Mouse (Mus musculus): ENCODE measurements around the gene Rin3. TPM values are rescaled to one million over a fixed set of nuclear protein-coding genes. Genes with fewer than 3 reads are reported as not detected.

Gene Rin3
- polyA plus RNA-seq, 1 experiment from 2014 or later, result 1.6 TPM

DNA sequence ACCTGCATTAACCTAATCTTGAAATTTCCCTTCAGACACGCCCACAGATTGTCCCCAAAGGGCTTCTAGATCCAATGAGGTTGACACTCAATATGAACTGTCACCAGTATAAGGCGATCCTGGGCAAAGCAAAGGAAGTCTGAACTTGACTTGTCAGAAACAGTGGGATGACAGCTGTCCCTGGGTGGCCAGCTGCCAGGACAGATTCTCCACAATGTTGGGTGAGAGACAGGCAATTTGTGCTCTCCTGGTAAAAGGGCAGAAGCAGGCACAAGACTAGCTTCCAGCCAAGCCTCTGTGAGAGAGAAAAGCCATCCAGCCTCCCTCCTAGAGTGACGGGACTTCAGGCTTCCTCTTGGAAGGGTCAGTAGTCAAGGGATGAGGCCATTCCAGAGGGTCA is 89.5 kb downstream of the Rin3 start:
- Histone ChIP-seq H3K36me3 (ENCODE audit: control insufficient read depth, insufficient read depth, low read length) (no peaks in the 10 kb centered on the region), H3K4me3 (ENCODE audit: low read depth, low read length) (no peak overlapping the region), H3K27me3 (ENCODE audit: control insufficient read depth, insufficient read depth, low read depth, low read length) (no peaks in the 10 kb centered on the region), H3K4me2 (ENCODE audit: low read length) (no peak overlapping the region), H3K4me1 (ENCODE audit: control insufficient read depth, insufficient read depth, low read length) (no peaks in the 10 kb centered on the region), H3K9ac (ENCODE audit: low read depth, low read length) (no peak overlapping the region), H3K9me3 (replicated peaks; ENCODE audit: control insufficient read depth, low read length, poor library complexity, severe bottlenecking) (no peaks in the 10 kb centered on the region), H3K27ac (ENCODE audit: low read length) (no peak overlapping the region)
- WGBS, result 78% methylated on average over 3 of the region's 3 CpGs
- no peak for ATAC-seq

DNA sequence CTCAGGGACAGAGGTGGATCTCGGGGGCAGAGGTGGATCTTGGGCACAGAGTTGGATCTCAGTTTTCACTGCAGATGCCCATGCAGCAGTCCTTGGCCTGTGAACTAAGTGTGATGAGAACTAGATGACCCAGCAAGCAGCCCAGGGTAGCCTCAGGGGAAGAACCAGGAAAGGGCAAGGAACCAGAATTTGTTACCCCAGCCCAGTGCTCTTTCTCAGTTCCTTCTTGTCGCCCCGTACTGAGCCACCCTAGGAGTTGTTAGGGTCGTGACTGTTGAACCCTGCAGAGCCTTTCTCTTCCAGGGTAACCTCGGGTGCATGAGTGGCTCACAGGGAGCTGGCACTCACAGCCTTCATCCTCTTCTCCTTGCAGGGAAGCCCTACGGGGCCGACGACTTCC is 99.3 kb downstream of the Rin3 start:
- no peaks in the 10 kb centered on the region for H3K36me3 ChIP-seq (ENCODE audit: control insufficient read depth, insufficient read depth, low read length)
- H3K4me2 ChIP-seq (ENCODE audit: low read length), result no peak overlapping the region
- no peak overlapping the region for H3K4me3 ChIP-seq (ENCODE audit: low read depth, low read length)
- H3K27ac ChIP-seq (ENCODE audit: low read length), result no peak overlapping the region
- ATAC-seq, result no peak
- WGBS, result 91% methylated on average over 8 of the region's 8 CpGs
- no peaks in the 10 kb centered on the region for H3K4me1 ChIP-seq (ENCODE audit: control insufficient read depth, insufficient read depth, low read length)
- H3K27me3 ChIP-seq (ENCODE audit: control insufficient read depth, insufficient read depth, low read depth, low read length), result no peaks in the 10 kb centered on the region
- H3K9me3 ChIP-seq (replicated peaks; ENCODE audit: control insufficient read depth, low read length, poor library complexity, severe bottlenecking), result no peaks in the 10 kb centered on the region
- H3K9ac ChIP-seq (ENCODE audit: low read depth, low read length), result no peak overlapping the region

DNA sequence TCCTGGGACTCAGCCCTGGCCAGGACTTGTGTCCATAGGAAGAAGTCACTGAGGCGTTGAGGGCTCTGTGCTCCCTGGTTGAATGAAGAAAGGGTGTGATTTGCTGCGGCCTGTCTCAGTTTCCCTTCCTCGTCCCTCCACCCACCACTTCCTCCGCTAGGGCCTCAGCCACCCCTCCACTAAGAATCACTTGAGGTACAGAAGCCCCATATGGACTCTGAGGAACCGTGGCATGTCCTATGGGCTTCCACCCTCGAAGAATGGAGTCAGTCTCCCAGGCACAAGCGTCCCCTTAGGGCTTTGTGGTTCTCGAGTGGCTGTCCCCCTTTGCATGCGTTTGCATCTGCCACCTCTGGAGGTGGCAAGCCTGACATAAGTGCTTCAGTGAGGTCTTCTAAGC is 100.4 kb downstream of the Rin3 start:
- Histone ChIP-seq H3K27ac (ENCODE audit: low read length) (no peak overlapping the region), H3K4me2 (ENCODE audit: low read length) (no peak overlapping the region), H3K9ac (ENCODE audit: low read depth, low read length) (no peak overlapping the region), H3K36me3 (ENCODE audit: control insufficient read depth, insufficient read depth, low read length) (no peaks in the 10 kb centered on the region), H3K9me3 (replicated peaks; ENCODE audit: control insufficient read depth, low read length, poor library complexity, severe bottlenecking) (no peaks in the 10 kb centered on the region), H3K27me3 (ENCODE audit: control insufficient read depth, insufficient read depth, low read depth, low read length) (no peaks in the 10 kb centered on the region), H3K4me3 (ENCODE audit: low read depth, low read length) (no peak overlapping the region), H3K4me1 (ENCODE audit: control insufficient read depth, insufficient read depth, low read length) (no peaks in the 10 kb centered on the region)
- ATAC-seq, result no peak
- 92% methylated on average over 9 of the region's 9 CpGs for WGBS

DNA sequence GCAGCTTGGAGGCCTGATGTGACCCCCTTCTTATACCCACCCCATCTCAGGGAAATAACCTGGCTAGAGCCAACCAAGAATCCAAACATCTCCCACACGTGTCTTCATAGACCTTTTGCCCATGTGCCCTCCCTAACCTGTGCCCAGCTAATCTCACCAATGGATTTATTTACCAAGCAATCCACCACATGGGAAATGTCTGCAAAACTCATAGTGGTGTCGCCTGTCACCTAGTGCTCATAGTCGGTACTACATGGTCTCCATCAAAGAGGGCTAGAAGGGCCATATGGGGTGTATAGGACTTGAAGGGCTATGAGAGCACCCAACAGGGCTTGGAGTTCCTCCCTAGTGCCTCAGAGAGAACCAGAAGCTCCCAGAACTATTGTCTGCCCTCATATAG is 102.0 kb downstream of the Rin3 start:
- peak; percentile 43; the same call in 1 of the 2 replicates for ATAC-seq
- H3K4me2 ChIP-seq (ENCODE audit: low read length), result no peak overlapping the region

DNA sequence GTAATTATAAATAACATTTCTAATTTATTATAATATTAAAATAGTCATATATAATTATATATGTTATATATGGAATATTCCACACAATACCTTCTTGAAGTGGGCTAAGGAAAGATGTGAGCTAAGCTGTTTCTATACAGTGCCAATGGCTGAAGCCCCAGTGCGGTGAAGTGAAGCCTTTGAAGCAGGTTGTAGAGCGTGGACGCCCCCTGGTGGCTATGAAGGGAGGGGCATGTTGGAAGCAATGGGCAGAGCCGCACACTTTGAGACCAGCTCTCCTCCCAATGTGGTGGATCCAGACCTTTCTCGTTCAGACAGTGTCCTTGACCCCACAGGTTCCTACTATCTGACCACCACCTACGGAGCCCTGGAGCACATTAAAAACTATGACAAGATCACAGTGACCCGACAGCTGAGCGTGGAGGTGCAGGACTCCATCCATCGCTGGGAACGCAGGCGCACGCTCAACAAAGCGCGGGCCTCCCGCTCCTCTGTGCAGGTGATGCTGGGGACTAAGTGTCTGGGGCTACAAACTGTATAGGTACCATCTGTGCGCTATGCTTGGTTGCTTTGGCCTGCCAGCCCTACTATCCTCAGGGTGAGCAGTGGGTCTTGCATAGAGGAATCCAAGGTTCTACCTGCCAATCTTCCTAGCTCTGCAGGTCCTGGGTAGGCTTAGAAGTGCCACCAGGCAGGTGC is 104.5 kb downstream of the Rin3 start:
- no peak overlapping the region for H3K4me3 ChIP-seq (ENCODE audit: low read depth, low read length)
- peak; percentile 81 for ATAC-seq
- no peak overlapping the region for H3K27ac ChIP-seq (ENCODE audit: low read length)
- no peak overlapping the region for H3K9ac ChIP-seq (ENCODE audit: low read depth, low read length)
- H3K4me2 ChIP-seq (ENCODE audit: low read length), result no peak overlapping the region
- no peaks in the 10 kb centered on the region for H3K4me1 ChIP-seq (ENCODE audit: control insufficient read depth, insufficient read depth, low read length)
- H3K36me3 ChIP-seq (ENCODE audit: control insufficient read depth, insufficient read depth, low read length), result no peaks in the 10 kb centered on the region
- no peaks in the 10 kb centered on the region for H3K9me3 ChIP-seq (replicated peaks; ENCODE audit: control insufficient read depth, low read length, poor library complexity, severe bottlenecking)
- no peaks in the 10 kb centered on the region; the same call in none of the 2 replicates for H3K27me3 ChIP-seq (ENCODE audit: control insufficient read depth, insufficient read depth, low read depth, low read length)
- WGBS, result 49% methylated on average over 16 of the region's 16 CpGs

More for the DNA sequence above, 102.0 kb downstream of the Rin3 start:
- WGBS, result 21% methylated on average over 3 of the region's 3 CpGs
- H3K36me3 ChIP-seq (ENCODE audit: control insufficient read depth, insufficient read depth, low read length), result no peaks in the 10 kb centered on the region
- no peaks in the 10 kb centered on the region; the same call in none of the 2 replicates for H3K27me3 ChIP-seq (ENCODE audit: control insufficient read depth, insufficient read depth, low read depth, low read length)
- no peaks in the 10 kb centered on the region for H3K4me1 ChIP-seq (ENCODE audit: control insufficient read depth, insufficient read depth, low read length)
- no peak overlapping the region for H3K4me3 ChIP-seq (ENCODE audit: low read depth, low read length)
- H3K27ac ChIP-seq (ENCODE audit: low read length), result no peak overlapping the region
- no peak overlapping the region for H3K9ac ChIP-seq (ENCODE audit: low read depth, low read length)
- H3K9me3 ChIP-seq (replicated peaks; ENCODE audit: control insufficient read depth, low read length, poor library complexity, severe bottlenecking), result no peaks in the 10 kb centered on the region

DNA sequence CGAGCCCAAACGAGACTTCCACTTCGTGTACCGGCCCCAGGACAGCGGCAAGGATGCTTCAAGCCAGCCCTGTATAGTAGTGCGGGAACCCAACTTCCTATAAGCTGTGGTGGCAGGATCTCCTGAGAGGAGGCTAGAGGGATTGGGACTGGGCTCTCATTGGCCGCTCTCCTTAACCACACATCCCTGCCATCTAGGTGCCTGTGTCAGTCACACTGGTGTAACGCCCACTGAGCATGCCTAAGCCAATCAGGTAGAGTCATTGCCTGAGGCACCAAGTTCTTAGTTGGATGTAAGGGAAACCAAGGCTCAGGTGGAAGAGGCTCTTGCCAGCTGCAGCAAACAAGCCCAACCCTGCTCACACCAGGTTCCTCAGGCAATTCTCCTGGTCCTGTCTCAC is 107.2 kb downstream of the Rin3 start:
- 22% methylated on average over 8 of the region's 8 CpGs for WGBS
- H3K27ac ChIP-seq (ENCODE audit: low read length), result no peak overlapping the region
- no peaks in the 10 kb centered on the region; the same call in none of the 2 replicates for H3K27me3 ChIP-seq (ENCODE audit: control insufficient read depth, insufficient read depth, low read depth, low read length)
- 0 out of 2 replicates have a peak overlapping the region, but pooled peaks have one; percentile 21 for H3K4me2 ChIP-seq (ENCODE audit: low read length)
- no peaks in the 10 kb centered on the region for H3K9me3 ChIP-seq (replicated peaks; ENCODE audit: control insufficient read depth, low read length, poor library complexity, severe bottlenecking)
- no peak for ATAC-seq
- peaks cover 7% of the 10 kb centered on the region for H3K36me3 ChIP-seq (ENCODE audit: control insufficient read depth, insufficient read depth, low read length)
- no peak overlapping the region for H3K4me3 ChIP-seq (ENCODE audit: low read depth, low read length)
- H3K4me1 ChIP-seq (ENCODE audit: control insufficient read depth, insufficient read depth, low read length), result no peaks in the 10 kb centered on the region
- H3K9ac ChIP-seq (ENCODE audit: low read depth, low read length), result no peak overlapping the region

DNA sequence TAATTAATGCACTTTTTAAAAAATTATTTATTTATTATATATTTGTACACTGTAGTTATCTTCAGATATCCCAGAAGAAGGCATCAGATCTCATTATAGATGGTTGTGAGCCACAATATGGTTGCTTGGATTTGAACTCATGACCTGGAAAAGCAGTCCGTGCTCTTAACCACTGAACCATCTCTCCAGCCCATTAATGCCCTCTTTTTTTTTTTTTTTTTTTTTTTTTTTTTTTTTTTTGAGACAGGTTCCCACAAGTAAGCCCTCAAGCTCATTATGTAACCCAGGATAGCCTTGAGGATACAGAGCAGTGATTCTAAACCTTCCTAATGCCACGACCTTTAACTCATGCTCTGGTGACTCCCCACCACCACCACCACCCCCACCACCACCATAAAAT is 108.3 kb downstream of the Rin3 start:
- H3K4me3 ChIP-seq (ENCODE audit: low read depth, low read length), result no peak overlapping the region
- no peak overlapping the region for H3K4me2 ChIP-seq (ENCODE audit: low read length)
- WGBS, result 83% methylated on average over 2 of the region's 2 CpGs
- H3K9ac ChIP-seq (ENCODE audit: low read depth, low read length), result no peak overlapping the region
- H3K9me3 ChIP-seq (replicated peaks; ENCODE audit: control insufficient read depth, low read length, poor library complexity, severe bottlenecking), result no peaks in the 10 kb centered on the region
- ATAC-seq, result no peak
- peaks cover 10% of the 10 kb centered on the region for H3K36me3 ChIP-seq (ENCODE audit: control insufficient read depth, insufficient read depth, low read length)
- no peaks in the 10 kb centered on the region; the same call in none of the 2 replicates for H3K27me3 ChIP-seq (ENCODE audit: control insufficient read depth, insufficient read depth, low read depth, low read length)
- H3K27ac ChIP-seq (ENCODE audit: low read length), result no peak overlapping the region
- H3K4me1 ChIP-seq (ENCODE audit: control insufficient read depth, insufficient read depth, low read length), result no peaks in the 10 kb centered on the region

DNA sequence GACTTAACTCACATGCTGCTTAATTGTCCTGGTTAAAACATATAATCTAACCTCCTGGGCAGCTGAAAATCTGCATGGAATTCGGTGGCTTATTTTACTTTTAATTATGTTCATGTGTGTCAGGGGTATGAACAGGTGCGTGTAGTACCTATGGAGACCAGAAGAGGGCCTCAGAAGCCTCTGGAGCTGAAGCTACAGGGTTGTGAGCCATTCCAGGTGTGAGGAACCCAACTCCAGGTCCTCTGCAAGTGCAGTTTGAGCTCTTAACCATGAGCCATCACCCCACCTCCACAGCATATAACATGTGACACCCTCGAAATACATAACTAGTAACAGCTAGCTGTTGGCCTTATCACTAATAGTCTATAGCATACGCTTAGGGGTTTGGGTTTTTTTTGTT is 109.1 kb downstream of the Rin3 start:
- H3K9ac ChIP-seq (ENCODE audit: low read depth, low read length), result no peak overlapping the region
- WGBS, result 79% methylated on average over 4 of the region's 4 CpGs
- H3K36me3 ChIP-seq (ENCODE audit: control insufficient read depth, insufficient read depth, low read length), result peaks cover 10% of the 10 kb centered on the region
- no peak overlapping the region for H3K4me2 ChIP-seq (ENCODE audit: low read length)
- no peak overlapping the region for H3K4me3 ChIP-seq (ENCODE audit: low read depth, low read length)
- no peaks in the 10 kb centered on the region for H3K9me3 ChIP-seq (replicated peaks; ENCODE audit: control insufficient read depth, low read length, poor library complexity, severe bottlenecking)
- H3K4me1 ChIP-seq (ENCODE audit: control insufficient read depth, insufficient read depth, low read length), result no peaks in the 10 kb centered on the region
- no peak for ATAC-seq
- H3K27me3 ChIP-seq (ENCODE audit: control insufficient read depth, insufficient read depth, low read depth, low read length), result no peaks in the 10 kb centered on the region; the same call in none of the 2 replicates
- no peak overlapping the region for H3K27ac ChIP-seq (ENCODE audit: low read length)

DNA sequence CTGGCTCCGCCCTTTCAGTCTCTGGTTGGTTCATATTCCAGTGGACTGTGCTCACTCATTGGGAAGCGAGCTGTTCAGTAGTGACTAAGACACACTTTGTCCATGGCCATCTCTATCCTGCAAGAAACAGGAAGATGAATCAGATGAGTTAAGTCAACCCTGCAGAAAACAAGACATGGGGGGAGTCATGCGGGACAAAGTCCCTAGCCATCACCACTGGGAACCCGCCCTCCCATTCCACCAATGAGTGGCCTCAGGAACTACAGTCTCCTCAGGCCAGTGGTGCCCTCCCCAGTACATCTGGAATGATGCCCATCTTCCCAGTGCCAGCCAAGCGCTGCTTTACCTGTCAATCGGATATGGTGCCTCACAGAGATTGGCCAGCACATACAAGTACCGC is 111.6 kb downstream of the Rin3 start:
- Histone ChIP-seq H3K4me2 (ENCODE audit: low read length) (no peak overlapping the region), H3K27ac (ENCODE audit: low read length) (no peak overlapping the region), H3K4me1 (ENCODE audit: control insufficient read depth, insufficient read depth, low read length) (no peaks in the 10 kb centered on the region), H3K4me3 (ENCODE audit: low read depth, low read length) (no peak overlapping the region), H3K36me3 (ENCODE audit: control insufficient read depth, insufficient read depth, low read length) (peaks cover 19% of the 10 kb centered on the region), H3K9ac (ENCODE audit: low read depth, low read length) (no peak overlapping the region), H3K9me3 (replicated peaks; ENCODE audit: control insufficient read depth, low read length, poor library complexity, severe bottlenecking) (no peaks in the 10 kb centered on the region), H3K27me3 (ENCODE audit: control insufficient read depth, insufficient read depth, low read depth, low read length) (no peaks in the 10 kb centered on the region; the same call in none of the 2 replicates)
- no peak for ATAC-seq
- WGBS, result 95% methylated on average over 7 of the region's 7 CpGs

All from midbrain, embryonic 16.5 days (tissue).